Mouse (Mus musculus) olfactory bulb, adult 2 months (tissue): Measurements from ENCODE around the gene 4430402I18Rik.

Experiments used
- CTCF ChIP-seq: fragments of 200-500 bp; IDR thresholded peaks from 2 replicates; pipeline ENCODE4 v1.5.1; 2012; ENCODE audit warnings: low read depth, mild to moderate bottlenecking, low read length, moderate library complexity; ENCODE audit not compliant: insufficient read depth
- POLR2A ChIP-seq: fragments of 200-500 bp; IDR thresholded peaks from 2 replicates; pipeline ENCODE4 v1.6.1; 2012; ENCODE audit warnings: mild to moderate bottlenecking, low read depth, low read length, moderate library complexity; ENCODE audit not compliant: insufficient read depth

GRCm38 (mm10) chr19:28891238-28891637 is 76.4 kb downstream of the 4430402I18Rik start:
- TF ChIP-seq CTCF: no peak
- TF ChIP-seq POLR2A: no peak
